Mouse (Mus musculus) embryonic fibroblast, embryonic 13.5 days (primary cell): Measurements from ENCODE around the gene Gm12248. TPM values are rescaled to one million over a fixed set of nuclear protein-coding genes. Genes with fewer than 3 reads are reported as not detected.

Experiments used
- H3K27ac ChIP-seq: 2 replicates; pipeline ENCODE4 v1.5.1; 2012; ENCODE audit warnings: low read length, control low read depth, inconsistent platforms; ENCODE audit not compliant: insufficient read depth
- H3K4me1 ChIP-seq: 2 replicates; pipeline ENCODE4 v1.6.1; 2011; ENCODE audit warnings: low read length; ENCODE audit not compliant: control insufficient read depth, insufficient read depth
- H3K4me3 ChIP-seq: 2 replicates; pipeline ENCODE4 v1.5.1; 2011; ENCODE audit warnings: mild to moderate bottlenecking, control low read depth, low read length; ENCODE audit not compliant: insufficient read depth
- CTCF ChIP-seq: IDR thresholded peaks from 2 replicates; pipeline ENCODE4 v1.5.1; 2011; ENCODE audit warnings: mild to moderate bottlenecking, control low read depth, low read length, moderate library complexity, borderline replicate concordance; ENCODE audit not compliant: insufficient read depth
- POLR2A ChIP-seq: IDR thresholded peaks from 2 replicates; pipeline ENCODE4 v1.6.1; 2011; ENCODE audit warnings: low read depth, mild to moderate bottlenecking, control low read depth, low read length, moderate library complexity
- polyA plus RNA-seq: library from polyadenylated mRNA; stranded (reverse); fragments of >200 nt; gene quantifications from 2 replicates; pipeline ENCODE4 v1.2.4, GENCODE M21; 2011; ENCODE audit warnings: low read depth; ENCODE audit not compliant: missing spikeins, insufficient read length

The Gm12248 gene
- polyA plus RNA-seq, 1 experiment, result not detected

DNA sequence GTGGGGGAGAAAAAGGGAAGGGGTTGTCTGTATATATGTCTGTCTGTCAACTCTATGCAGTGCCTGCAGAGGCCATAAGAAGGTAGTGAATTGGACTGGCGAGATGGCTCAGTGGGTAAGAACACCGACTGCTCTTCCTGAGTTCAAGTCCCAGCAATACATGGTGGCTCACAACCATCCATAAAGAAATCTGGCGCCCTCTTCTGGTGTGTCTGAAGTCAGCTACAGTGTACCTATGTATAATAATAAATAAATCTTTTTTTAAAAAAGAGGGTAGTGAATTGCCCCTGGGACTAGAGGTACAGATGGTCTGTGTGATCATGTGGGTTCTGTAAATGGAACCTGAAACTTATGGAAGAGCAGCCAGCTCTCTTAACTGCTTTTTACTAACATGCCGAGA lies 46.5 kb downstream of the Gm12248 start:
- H3K27ac ChIP-seq, result no peak overlapping the region
- H3K4me1 ChIP-seq, result no peaks in the 10 kb centered on the region
- no peak for TF ChIP-seq CTCF
- no peak for TF ChIP-seq POLR2A
- H3K4me3 ChIP-seq, result no peak overlapping the region

GRCm38 (mm10) chr11:58042861-58043431 lies 50.0 kb downstream of the Gm12248 start:
- H3K4me1 ChIP-seq, result no peaks in the 10 kb centered on the region
- no peak overlapping the region for H3K27ac ChIP-seq
- no peak overlapping the region for H3K4me3 ChIP-seq
- no peak for TF ChIP-seq POLR2A
- TF ChIP-seq CTCF, result no peak

GRCm38 (mm10) chr11:58039027-58039426 lies 53.9 kb downstream of the Gm12248 start:
- Histone ChIP-seq H3K4me3 (no peak overlapping the region), H3K27ac (no peak overlapping the region), H3K4me1 (no peaks in the 10 kb centered on the region; the same call in 1 of the 2 replicates)
- no peak for TF ChIP-seq CTCF
- TF ChIP-seq POLR2A, result no peak

- H3K27ac ChIP-seq, result no peak overlapping the region
- TF ChIP-seq POLR2A, result no peak
- TF ChIP-seq CTCF, result no peak
- H3K4me3 ChIP-seq, result no peak overlapping the region
- no peaks in the 10 kb centered on the region; the same call in 1 of the 2 replicates for H3K4me1 ChIP-seq
Measured at GRCm38 (mm10) chr11:58033635-58034034, 59.3 kb downstream of the Gm12248 start.

GRCm38 (mm10) chr11:58031176-58031575 lies 61.8 kb downstream of the Gm12248 start:
- Histone ChIP-seq H3K27ac (no peak overlapping the region), H3K4me1 (no peaks in the 10 kb centered on the region), H3K4me3 (no peak overlapping the region)
- TF ChIP-seq CTCF, result no peak
- TF ChIP-seq POLR2A, result no peak

DNA sequence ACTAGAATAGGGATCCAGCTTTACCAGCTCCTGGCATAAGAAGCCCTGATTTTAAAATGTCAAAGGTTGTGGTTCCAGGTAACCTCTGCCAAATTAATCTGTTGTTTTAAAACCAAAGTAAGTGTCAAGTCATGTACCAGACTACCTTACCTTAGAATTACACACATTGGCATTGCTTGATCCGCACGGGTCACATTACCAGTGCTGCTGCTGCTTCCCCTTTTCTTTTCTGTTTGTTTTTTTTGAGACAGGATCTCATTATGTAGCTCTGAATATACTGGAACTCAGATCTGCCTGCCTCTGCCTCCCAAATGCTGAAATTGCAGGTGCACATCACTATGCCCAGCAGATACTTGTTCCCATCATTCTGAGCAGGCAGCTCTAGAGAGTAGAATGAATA lies 63.1 kb downstream of the Gm12248 start:
- H3K27ac ChIP-seq, result no peak overlapping the region
- H3K4me3 ChIP-seq, result no peak overlapping the region
- TF ChIP-seq CTCF, result no peak
- TF ChIP-seq POLR2A, result no peak
- H3K4me1 ChIP-seq, result no peaks in the 10 kb centered on the region; the same call in 1 of the 2 replicates

DNA sequence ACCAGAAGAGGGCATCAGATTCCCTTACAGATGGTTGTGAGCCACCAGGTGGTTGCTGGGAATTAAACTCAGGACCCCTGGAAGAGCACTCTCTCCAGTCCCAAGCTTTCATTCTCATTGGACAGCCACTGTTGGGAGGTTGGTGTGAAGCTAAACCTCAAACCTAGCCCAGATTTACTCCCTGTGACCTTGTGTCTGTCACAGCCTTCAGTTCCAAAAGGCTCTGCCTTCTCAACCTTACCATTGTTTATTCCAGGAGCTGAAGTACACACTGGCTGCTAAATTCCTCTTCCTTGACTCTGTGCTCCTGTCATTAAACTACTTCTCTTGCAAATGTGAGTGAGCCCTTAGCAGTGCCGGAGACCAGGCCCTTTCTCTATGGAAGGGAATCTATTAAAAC lies 64.0 kb downstream of the Gm12248 start:
- no peak overlapping the region for H3K4me3 ChIP-seq
- no peak overlapping the region for H3K27ac ChIP-seq
- TF ChIP-seq POLR2A (no peak), CTCF (no peak)
- peaks cover 9% of the 10 kb centered on the region for H3K4me1 ChIP-seq

- Histone ChIP-seq H3K4me1 (peaks cover 13% of the 10 kb centered on the region), H3K27ac (no peak overlapping the region), H3K4me3 (no peak overlapping the region)
- TF ChIP-seq CTCF (no peak), POLR2A (no peak)
Measured at GRCm38 (mm10) chr11:58026860-58027259, 66.1 kb downstream of the Gm12248 start.

DNA sequence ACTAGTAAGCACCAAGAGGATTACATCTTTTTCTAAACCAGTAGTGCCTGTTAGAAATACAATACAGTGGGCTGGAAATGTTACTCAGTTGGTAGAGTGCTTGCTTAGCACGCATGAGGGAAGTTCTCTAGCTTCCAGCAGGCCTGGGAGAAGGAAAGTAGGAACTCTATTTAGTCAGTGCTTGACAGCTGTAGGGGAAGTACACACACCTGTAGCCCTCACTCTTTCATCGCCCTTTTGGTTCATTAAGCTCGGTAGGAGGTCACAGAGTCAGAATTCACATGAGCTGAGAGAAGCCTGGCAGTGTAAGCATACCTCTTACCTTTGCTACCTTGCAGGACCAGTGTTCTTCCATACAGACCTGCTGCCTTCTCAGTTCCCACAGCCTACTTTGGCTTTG lies 66.6 kb downstream of the Gm12248 start:
- Histone ChIP-seq H3K27ac (no peak overlapping the region), H3K4me1 (peaks cover 14% of the 10 kb centered on the region), H3K4me3 (no peak overlapping the region)
- TF ChIP-seq CTCF (no peak), POLR2A (no peak)

GRCm38 (mm10) chr11:58025881-58026280 lies 67.1 kb downstream of the Gm12248 start:
- no peak overlapping the region for H3K27ac ChIP-seq
- no peak for TF ChIP-seq CTCF
- no peak for TF ChIP-seq POLR2A
- H3K4me1 ChIP-seq, result peaks cover 14% of the 10 kb centered on the region
- H3K4me3 ChIP-seq, result no peak overlapping the region

- Histone ChIP-seq H3K4me3 (no peak overlapping the region), H3K4me1 (peaks cover 14% of the 10 kb centered on the region), H3K27ac (peak overlapping the region; percentile 51)
- TF ChIP-seq POLR2A (no peak), CTCF (no peak)
Measured at GRCm38 (mm10) chr11:58024671-58025070, 68.3 kb downstream of the Gm12248 start.
